In the genomic region with DNA sequence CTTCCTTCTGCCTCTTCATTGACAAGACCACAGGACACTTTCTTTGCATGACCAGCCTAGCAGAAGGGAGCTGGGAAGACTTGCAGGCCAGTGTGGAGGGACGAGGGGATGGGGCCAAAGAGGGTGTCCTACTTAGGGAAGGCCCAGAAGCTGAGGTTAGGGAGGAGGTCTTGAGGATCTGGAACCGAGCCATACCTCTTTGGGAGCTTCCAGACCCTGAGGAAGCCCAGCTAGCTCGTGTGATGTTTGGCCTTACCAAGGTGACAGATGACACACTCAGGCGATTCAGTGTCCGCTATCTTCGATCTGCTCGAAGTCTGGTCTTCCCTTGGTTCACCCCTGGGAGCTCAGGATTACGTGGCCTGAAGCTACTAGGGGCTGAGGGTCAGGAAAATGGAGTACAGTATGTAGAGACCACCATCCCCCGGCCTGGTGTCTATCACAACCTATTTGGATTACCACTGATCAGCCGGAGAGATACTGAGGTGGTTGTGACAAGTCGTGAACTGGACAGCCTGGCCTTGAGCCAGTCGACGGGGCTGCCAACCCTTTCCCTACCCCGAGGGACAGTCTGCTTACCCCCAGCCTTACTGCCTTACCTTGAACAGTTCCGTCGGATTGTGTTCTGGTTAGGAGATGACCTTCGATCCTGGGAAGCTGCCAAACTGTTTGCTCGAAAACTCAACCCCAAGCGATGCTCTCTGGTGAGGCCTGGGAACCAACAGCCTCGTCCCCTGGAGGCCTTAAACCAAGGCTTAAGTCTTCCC, we compare ENCODE assay signal across 8 mouse cellular contexts. TPM values are rescaled to one million over a fixed set of nuclear protein-coding genes. Genes with fewer than 3 reads are reported as not detected.
A peak's percentile ranks its signal among the peaks of the same experiment; 100 is the strongest.
DNase-seq lines count a peak whose midpoint lies in the region; ATAC-seq and TF ChIP-seq lines count a peak whose summit lies in the region.

No protein-coding gene starts in this region.

- H3K4me2 ChIP-seq in neural tube, embryonic 11.5 days (ENCODE audit: low read depth): peak overlapping the region; percentile 95
- H3K4me2 ChIP-seq in forebrain, postnatal 0 days (ENCODE audit: low read depth): peak overlapping the region; percentile 92
- H3K4me2 ChIP-seq in limb, embryonic 12.5 days: peak overlapping the region; percentile 97
- H3K4me2 ChIP-seq in stomach, embryonic 16.5 days (ENCODE audit: low read depth, low read length): peak overlapping the region; percentile 75

- DNase-seq in neural tube, embryonic 11.5 days (ENCODE audit: low spot score): no peak
- no peak for DNase-seq in neural tube, embryonic 10.5 days (ENCODE audit: extremely low spot score, low spot score)
- DNase-seq in forebrain, postnatal 0 days: no peak
- DNase-seq in B cell, adult 2 months: no peak
- DNase-seq in thymus, postnatal 14 days: no peak
- DNase-seq in frontal cortex, postnatal 25 days (ENCODE audit: low spot score in 2 of 2): no peak

- peaks cover 2% of the 10 kb centered on the region; the same call in 1 of the 2 replicates for H3K36me3 ChIP-seq in neural tube, embryonic 11.5 days (ENCODE audit: control insufficient read depth, insufficient read depth, low read length)
- H3K36me3 ChIP-seq in forebrain, postnatal 0 days (ENCODE audit: insufficient read depth): peaks cover 37% of the 10 kb centered on the region
- peaks cover 67% of the 10 kb centered on the region for H3K36me3 ChIP-seq in limb, embryonic 12.5 days
- peaks cover 10% of the 10 kb centered on the region; the same call in 1 of the 2 replicates for H3K36me3 ChIP-seq in stomach, embryonic 16.5 days (ENCODE audit: control insufficient read depth, insufficient read depth, low read length)

- no peak for TF ChIP-seq CTCF in forebrain, postnatal 0 days (IDR thresholded peaks at IDR 0.05; ENCODE audit: low read depth)

- no peaks in the 10 kb centered on the region for H3K9me3 ChIP-seq in neural tube, embryonic 11.5 days (ENCODE audit: control insufficient read depth, low read length)
- no peaks in the 10 kb centered on the region for H3K9me3 ChIP-seq in forebrain, postnatal 0 days (ENCODE audit: low read length)
- H3K9me3 ChIP-seq in limb, embryonic 12.5 days: no peaks in the 10 kb centered on the region
- H3K9me3 ChIP-seq in stomach, embryonic 16.5 days (replicated peaks; ENCODE audit: control insufficient read depth, low read length): no peaks in the 10 kb centered on the region

- WGBS in neural tube, embryonic 11.5 days: 92% methylated on average over 20 of the region's 20 CpGs
- WGBS in forebrain, postnatal 0 days: 93% methylated on average over 20 of the region's 20 CpGs
- WGBS in limb, embryonic 12.5 days: 91% methylated on average over 20 of the region's 20 CpGs
- 82% methylated on average over 20 of the region's 20 CpGs for WGBS in stomach, embryonic 16.5 days

- H3K9ac ChIP-seq in neural tube, embryonic 11.5 days (ENCODE audit: low read length): no peak overlapping the region
- 0 out of 2 replicates have a peak overlapping the region, but pooled peaks have one; percentile 80 for H3K9ac ChIP-seq in forebrain, postnatal 0 days
- H3K9ac ChIP-seq in limb, embryonic 12.5 days (replicated peaks): peak overlapping the region; percentile 76; the same call in 1 of the 2 replicates
- H3K9ac ChIP-seq in stomach, embryonic 16.5 days (ENCODE audit: low read length): peak overlapping the region; percentile 91

- no peaks in the 10 kb centered on the region for H3K27me3 ChIP-seq in neural tube, embryonic 11.5 days (ENCODE audit: control insufficient read depth, insufficient read depth, low read length)
- H3K27me3 ChIP-seq in forebrain, postnatal 0 days (ENCODE audit: insufficient read depth, low read length): no peaks in the 10 kb centered on the region
- no peaks in the 10 kb centered on the region for H3K27me3 ChIP-seq in limb, embryonic 12.5 days
- H3K27me3 ChIP-seq in stomach, embryonic 16.5 days (ENCODE audit: control insufficient read depth, insufficient read depth, low read length): no peaks in the 10 kb centered on the region

- peaks cover 3% of the 10 kb centered on the region; the same call in 1 of the 2 replicates for H3K4me1 ChIP-seq in neural tube, embryonic 11.5 days (ENCODE audit: control insufficient read depth, insufficient read depth, low read length)
- H3K4me1 ChIP-seq in forebrain, postnatal 0 days (ENCODE audit: insufficient read depth): peaks cover 16% of the 10 kb centered on the region
- peaks cover 26% of the 10 kb centered on the region for H3K4me1 ChIP-seq in limb, embryonic 12.5 days (replicated peaks)
- H3K4me1 ChIP-seq in stomach, embryonic 16.5 days (ENCODE audit: control insufficient read depth, insufficient read depth, low read length): peaks cover 18% of the 10 kb centered on the region

- H3K27ac ChIP-seq in neural tube, embryonic 11.5 days (ENCODE audit: low read depth, low read length): no peak overlapping the region
- no peak overlapping the region for H3K27ac ChIP-seq in forebrain, postnatal 0 days (ENCODE audit: low read depth, low read length)
- no peak overlapping the region for H3K27ac ChIP-seq in limb, embryonic 12.5 days
- no peak overlapping the region for H3K27ac ChIP-seq in stomach, embryonic 16.5 days (ENCODE audit: low read length)

- no peak for ATAC-seq in neural tube, embryonic 11.5 days (ENCODE audit: insufficient read depth, low FRiP score, low TSS enrichment)
- no peak for ATAC-seq in forebrain, postnatal 0 days
- no peak for ATAC-seq in limb, embryonic 12.5 days (ENCODE audit: insufficient number of reproducible peaks, insufficient read depth, low FRiP score, low TSS enrichment, low read depth)
- ATAC-seq in stomach, embryonic 16.5 days (ENCODE audit: insufficient read depth, low FRiP score): no peak

- no peak overlapping the region for H3K4me3 ChIP-seq in neural tube, embryonic 11.5 days (ENCODE audit: low read depth, low read length)
- peak overlapping the region; percentile 94 for H3K4me3 ChIP-seq in forebrain, postnatal 0 days (ENCODE audit: low read depth, low read length)
- H3K4me3 ChIP-seq in limb, embryonic 12.5 days (replicated peaks): peak overlapping the region; percentile 72
- peak overlapping the region; percentile 99 for H3K4me3 ChIP-seq in stomach, embryonic 16.5 days (replicated peaks; ENCODE audit: low read length)

RNA-seq across cellular contexts. Expression of gene Mrpl43, which starts 1.4 kb away (rescaled TPM):
- polyA plus RNA-seq in neural tube, embryonic 11.5 days (2014; fragmentation: Nextera tagmentation; extraction: Ambion mirVana): 65.3 and 80.6 TPM in 2 replicates
- 60.6 and 62.2 TPM in 2 replicates for total RNA-seq in forebrain, postnatal 0 days (2014; rRNA removed)
- polyA plus RNA-seq in forebrain, postnatal 0 days (2015; fragmentation: Nextera tagmentation; extraction: Ambion mirVana): 85.7 and 99.2 TPM in 2 replicates
- 77.5 and 78.5 TPM in 2 replicates for polyA plus RNA-seq in limb, embryonic 12.5 days (2016; fragmentation: Nextera tagmentation; extraction: Ambion mirVana)
- polyA plus RNA-seq in stomach, embryonic 16.5 days (2015; fragmentation: Nextera tagmentation; extraction: Ambion mirVana): 62.2 and 64.9 TPM in 2 replicates

RNA-seq across cellular contexts. Expression of gene Twnk, which starts 2.1 kb away (rescaled TPM):
- 16.0 and 16.5 TPM in 2 replicates for polyA plus RNA-seq in neural tube, embryonic 11.5 days (2014; fragmentation: Nextera tagmentation; extraction: Ambion mirVana)
- total RNA-seq in forebrain, postnatal 0 days (2014; rRNA removed): 7.7 and 8.6 TPM in 2 replicates
- polyA plus RNA-seq in forebrain, postnatal 0 days (2015; fragmentation: Nextera tagmentation; extraction: Ambion mirVana): 8.8 and 10.8 TPM in 2 replicates
- polyA plus RNA-seq in limb, embryonic 12.5 days (2016; fragmentation: Nextera tagmentation; extraction: Ambion mirVana): 27.8 and 27.9 TPM in 2 replicates
- 17.1 and 17.2 TPM in 2 replicates for polyA plus RNA-seq in stomach, embryonic 16.5 days (2015; fragmentation: Nextera tagmentation; extraction: Ambion mirVana)

RNA-seq across cellular contexts. Expression of gene Lzts2, which starts 6.6 kb away (rescaled TPM):
- 52.8 and 57.5 TPM in 2 replicates for polyA plus RNA-seq in neural tube, embryonic 11.5 days (2014; fragmentation: Nextera tagmentation; extraction: Ambion mirVana)
- 26.6 and 29.3 TPM in 2 replicates for total RNA-seq in forebrain, postnatal 0 days (2014; rRNA removed)
- polyA plus RNA-seq in forebrain, postnatal 0 days (2015; fragmentation: Nextera tagmentation; extraction: Ambion mirVana): 14.6 and 15.0 TPM in 2 replicates
- polyA plus RNA-seq in limb, embryonic 12.5 days (2016; fragmentation: Nextera tagmentation; extraction: Ambion mirVana): 105 TPM in 2 replicates
- 27.7 and 36.0 TPM in 2 replicates for polyA plus RNA-seq in stomach, embryonic 16.5 days (2015; fragmentation: Nextera tagmentation; extraction: Ambion mirVana)

RNA-seq across cellular contexts. Expression of gene Sema4g, which starts 18.7 kb away (rescaled TPM):
- 6.6 and 6.7 TPM in 2 replicates for polyA plus RNA-seq in neural tube, embryonic 11.5 days (2014; fragmentation: Nextera tagmentation; extraction: Ambion mirVana)
- total RNA-seq in forebrain, postnatal 0 days (2014; rRNA removed): 35.9 and 54.7 TPM in 2 replicates
- polyA plus RNA-seq in forebrain, postnatal 0 days (2015; fragmentation: Nextera tagmentation; extraction: Ambion mirVana): 8.2 and 12.1 TPM in 2 replicates
- polyA plus RNA-seq in limb, embryonic 12.5 days (2016; fragmentation: Nextera tagmentation; extraction: Ambion mirVana): 6.5 and 6.9 TPM in 2 replicates
- polyA plus RNA-seq in stomach, embryonic 16.5 days (2015; fragmentation: Nextera tagmentation; extraction: Ambion mirVana): 4.6 and 5.5 TPM in 2 replicates

RNA-seq across cellular contexts. Expression of gene Pdzd7, which starts 37.9 kb away (rescaled TPM):
- 0.57 and 0.81 TPM in 2 replicates for polyA plus RNA-seq in neural tube, embryonic 11.5 days (2014; fragmentation: Nextera tagmentation; extraction: Ambion mirVana)
- 5.2 and 6.4 TPM in 2 replicates for total RNA-seq in forebrain, postnatal 0 days (2014; rRNA removed)
- 1.6 and 1.9 TPM in 2 replicates for polyA plus RNA-seq in forebrain, postnatal 0 days (2015; fragmentation: Nextera tagmentation; extraction: Ambion mirVana)
- 0.20 and 0.56 TPM in 2 replicates for polyA plus RNA-seq in limb, embryonic 12.5 days (2016; fragmentation: Nextera tagmentation; extraction: Ambion mirVana)
- 0.21 and 0.48 TPM in 2 replicates for polyA plus RNA-seq in stomach, embryonic 16.5 days (2015; fragmentation: Nextera tagmentation; extraction: Ambion mirVana)
